Comparison of ENCODE assay signal across 8 mouse cellular contexts in genomic region chr2:167690962-167691311, GRCm38 (mm10). TPM values are rescaled to one million over a fixed set of nuclear protein-coding genes. Genes with fewer than 3 reads are reported as not detected.
DNase-seq lines count a peak whose midpoint lies in the region; ATAC-seq lines count a peak whose summit lies in the region.

No protein-coding gene starts in this region.

- WGBS in limb, embryonic 13.5 days, result 83% methylated on average over 12 of the region's 12 CpGs
- WGBS in stomach, embryonic 15.5 days, result 70% methylated on average over 12 of the region's 12 CpGs

- no peaks in the 10 kb centered on the region for H3K36me3 ChIP-seq in limb, embryonic 13.5 days
- no peaks in the 10 kb centered on the region for H3K36me3 ChIP-seq in stomach, embryonic 15.5 days

- peaks cover 6% of the 10 kb centered on the region; the same call in 1 of the 2 replicates for H3K9me3 ChIP-seq in limb, embryonic 13.5 days
- H3K9me3 ChIP-seq in stomach, embryonic 15.5 days, result no peaks in the 10 kb centered on the region

- intact Hi-C loops in gastrocnemius, postnatal 36 days (cut with DNase I), result loop anchor here (2.0 to 5.0 kb wide), 2 partner anchors 136 to 162 kb away; no protein-coding TSS in a partner anchor

- peaks cover 56% of the 10 kb centered on the region for H3K27me3 ChIP-seq in limb, embryonic 13.5 days
- H3K27me3 ChIP-seq in stomach, embryonic 15.5 days (replicated peaks), result 0 out of 2 replicates have a peak, but pooled peaks cover 2% of the 10 kb centered on the region

- peaks cover 17% of the 10 kb centered on the region for H3K4me1 ChIP-seq in limb, embryonic 13.5 days
- H3K4me1 ChIP-seq in stomach, embryonic 15.5 days, result peaks cover 24% of the 10 kb centered on the region

- ATAC-seq in limb, embryonic 13.5 days (ENCODE audit: low FRiP score, low read depth), result no peak
- no peak for ATAC-seq in stomach, embryonic 15.5 days (ENCODE audit: insufficient read depth, low FRiP score, low read depth)

- H3K27ac ChIP-seq in limb, embryonic 13.5 days, result no peak overlapping the region
- H3K27ac ChIP-seq in stomach, embryonic 15.5 days, result no peak overlapping the region

- H3K9ac ChIP-seq in limb, embryonic 13.5 days, result 0 out of 2 replicates have a peak overlapping the region, but pooled peaks have one; percentile 21
- H3K9ac ChIP-seq in stomach, embryonic 15.5 days, result no peak overlapping the region

- H3K4me2 ChIP-seq in limb, embryonic 13.5 days (replicated peaks), result peak overlapping the region; percentile 44
- H3K4me2 ChIP-seq in stomach, embryonic 15.5 days, result peak overlapping the region; percentile 89

- peak; percentile 66 for DNase-seq in kidney, adult 18-20 months
- no peak for DNase-seq in kidney, postnatal 4 days
- peak; percentile 40 for DNase-seq in Muller cell, postnatal 12 days (ENCODE audit: inconsistent ontology term)
- peak; percentile 75 to 77 for DNase-seq in gastrocnemius, postnatal 36 days
- no peak for DNase-seq in left cerebral cortex, adult 11 months (ENCODE audit: low spot score)
- no peak for DNase-seq in testis, postnatal 10 days (ENCODE audit: low spot score)

- peak overlapping the region; percentile 28; the same call in 1 of the 2 replicates for H3K4me3 ChIP-seq in limb, embryonic 13.5 days
- H3K4me3 ChIP-seq in stomach, embryonic 15.5 days (replicated peaks), result peak overlapping the region; percentile 34

RNA-seq across cellular contexts. Expression of gene Tmem189, which starts 1.3 kb away (rescaled TPM):
- 10 to 100 TPM; 14.9 to 15.6 TPM for total RNA-seq in gastrocnemius, postnatal 36 days (2021)
- 35.7 and 40.1 TPM in 2 replicates for polyA plus RNA-seq in limb, embryonic 13.5 days (2015; fragmentation: Nextera tagmentation; extraction: Ambion mirVana)
- 40.8 and 43.8 TPM in 2 replicates for polyA plus RNA-seq in stomach, embryonic 15.5 days (2015; fragmentation: Nextera tagmentation; extraction: Ambion mirVana)

RNA-seq across cellular contexts. Expression of gene Cebpb, which starts 2.2 kb away (rescaled TPM):
- total RNA-seq in gastrocnemius, postnatal 36 days (2021), result 100 to 1,000 TPM; 115 to 129 TPM
- polyA plus RNA-seq in limb, embryonic 13.5 days (2015; fragmentation: Nextera tagmentation; extraction: Ambion mirVana), result 2.3 and 3.4 TPM in 2 replicates
- polyA plus RNA-seq in stomach, embryonic 15.5 days (2015; fragmentation: Nextera tagmentation; extraction: Ambion mirVana), result 18.4 and 25.4 TPM in 2 replicates

RNA-seq across cellular contexts. Expression of gene Gm20431, which starts 29.6 kb away (rescaled TPM):
- 10 to 100 TPM in 1 of 2 experiments, 1 to 10 TPM in 1; 6.3 to 11.4 TPM for total RNA-seq in gastrocnemius, postnatal 36 days (2021)
- polyA plus RNA-seq in limb, embryonic 13.5 days (2015; fragmentation: Nextera tagmentation; extraction: Ambion mirVana), result 6.2 and 11.2 TPM in 2 replicates
- polyA plus RNA-seq in stomach, embryonic 15.5 days (2015; fragmentation: Nextera tagmentation; extraction: Ambion mirVana), result 3.5 and 9.6 TPM in 2 replicates

RNA-seq across cellular contexts. Expression of gene Ube2v1, which starts 59.0 kb away (rescaled TPM):
- 100 to 1,000 TPM; 160 to 167 TPM for total RNA-seq in gastrocnemius, postnatal 36 days (2021)
- 268 and 284 TPM in 2 replicates for polyA plus RNA-seq in limb, embryonic 13.5 days (2015; fragmentation: Nextera tagmentation; extraction: Ambion mirVana)
- 250 and 281 TPM in 2 replicates for polyA plus RNA-seq in stomach, embryonic 15.5 days (2015; fragmentation: Nextera tagmentation; extraction: Ambion mirVana)

Comparison
In these comparisons a context has a peak if more than half of its experiments do, and no peak if none do; other contexts are left out.
1. DNase-seq: peak in kidney, adult 18-20 months (single experiment), Muller cell, postnatal 12 days (single experiment) and gastrocnemius, postnatal 36 days (2 of 2); none in kidney, postnatal 4 days (0 of 2), left cerebral cortex, adult 11 months (single experiment) and testis, postnatal 10 days (single experiment).